Mouse (Mus musculus) embryonic stem cell, embryonic (primary cell): ENCODE measurements around the gene Dnajc1.

Source experiments
- CTCF ChIA-PET, 4 experiments: fragments of 300-600 bp in 2 of 4; fragments of 350-600 bp in 2 of 4; sonication (Branson Sonifier 250); formaldehyde crosslinking; loops; one replicate each; lab custom pipeline; 2022; ENCODE audit warnings: inconsistent platforms in 2 of 4; lab: Charles Lee
- POLR2A ChIA-PET, 4 experiments: fragments of 300-600 bp in 2 of 4; fragments of 350-600 bp in 2 of 4; sonication (Branson Sonifier 250); formaldehyde crosslinking; loops; one replicate each; lab custom pipeline; 2022; ENCODE audit warnings: antibody characterized with exemption in 4 of 4, inconsistent platforms in 1 of 4; lab: Charles Lee

The Dnajc1 gene

DNA sequence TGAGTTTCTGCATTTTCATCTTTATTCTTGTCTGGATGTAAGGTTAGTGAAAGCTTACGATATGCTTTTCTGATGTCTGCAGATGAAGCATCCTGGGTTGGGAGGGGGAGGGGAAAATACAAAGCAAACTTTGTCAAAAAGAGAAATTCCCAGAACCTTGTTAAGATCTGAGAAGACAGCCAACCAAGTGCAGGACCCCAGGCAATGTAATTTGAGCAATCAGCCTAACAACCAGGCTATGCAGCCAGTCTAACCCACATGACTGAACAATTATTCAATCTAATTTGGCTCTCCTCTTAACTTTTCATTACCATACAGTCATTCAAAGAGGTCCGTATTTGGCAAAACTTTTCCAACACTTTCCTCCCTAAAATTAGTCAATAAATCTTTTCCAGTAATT is 75.7 kb downstream of the Dnajc1 start:
- POLR2A ChIA-PET = no interaction called here
- CTCF ChIA-PET = no interaction called here

DNA sequence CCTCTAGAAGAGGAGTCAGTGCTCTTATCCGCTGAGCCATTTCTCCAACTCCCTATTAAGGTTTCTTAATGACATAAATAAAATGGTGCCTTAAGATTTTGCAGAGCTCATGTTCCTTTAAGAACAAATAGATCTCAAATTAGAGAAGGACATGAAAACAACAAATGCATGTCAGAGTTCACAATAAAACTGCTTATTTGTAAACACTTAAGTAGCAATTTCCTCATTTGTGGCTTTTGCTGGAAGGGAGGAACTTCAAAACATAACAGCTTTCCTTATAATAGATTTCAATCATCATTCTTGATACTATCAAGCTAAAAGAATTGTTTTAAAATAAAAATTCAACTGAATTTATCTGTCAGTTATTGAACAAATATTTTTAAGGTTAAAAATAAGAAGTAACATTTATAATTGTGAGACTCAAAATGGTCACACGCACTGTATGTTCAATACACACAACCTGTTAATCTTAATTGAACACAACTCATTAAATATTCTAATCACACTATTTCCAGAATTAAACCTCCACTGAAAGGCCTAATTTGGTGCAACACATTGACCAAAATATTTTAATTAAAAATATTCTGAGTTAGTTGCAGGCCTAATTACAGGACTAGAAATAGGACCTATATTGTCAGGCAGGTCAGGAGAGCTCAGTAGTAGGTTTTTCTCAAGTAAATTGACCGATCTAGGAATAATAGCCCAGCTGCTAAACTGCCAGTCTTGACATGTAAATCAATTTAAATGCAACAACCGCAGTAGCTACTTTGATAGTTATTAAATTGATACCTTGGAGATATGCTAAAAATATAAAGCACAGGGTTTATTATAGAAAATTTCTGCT is 82.1 kb downstream of the Dnajc1 start:
- ChIA-PET CTCF (no interaction called here), POLR2A (no interaction called here)

DNA sequence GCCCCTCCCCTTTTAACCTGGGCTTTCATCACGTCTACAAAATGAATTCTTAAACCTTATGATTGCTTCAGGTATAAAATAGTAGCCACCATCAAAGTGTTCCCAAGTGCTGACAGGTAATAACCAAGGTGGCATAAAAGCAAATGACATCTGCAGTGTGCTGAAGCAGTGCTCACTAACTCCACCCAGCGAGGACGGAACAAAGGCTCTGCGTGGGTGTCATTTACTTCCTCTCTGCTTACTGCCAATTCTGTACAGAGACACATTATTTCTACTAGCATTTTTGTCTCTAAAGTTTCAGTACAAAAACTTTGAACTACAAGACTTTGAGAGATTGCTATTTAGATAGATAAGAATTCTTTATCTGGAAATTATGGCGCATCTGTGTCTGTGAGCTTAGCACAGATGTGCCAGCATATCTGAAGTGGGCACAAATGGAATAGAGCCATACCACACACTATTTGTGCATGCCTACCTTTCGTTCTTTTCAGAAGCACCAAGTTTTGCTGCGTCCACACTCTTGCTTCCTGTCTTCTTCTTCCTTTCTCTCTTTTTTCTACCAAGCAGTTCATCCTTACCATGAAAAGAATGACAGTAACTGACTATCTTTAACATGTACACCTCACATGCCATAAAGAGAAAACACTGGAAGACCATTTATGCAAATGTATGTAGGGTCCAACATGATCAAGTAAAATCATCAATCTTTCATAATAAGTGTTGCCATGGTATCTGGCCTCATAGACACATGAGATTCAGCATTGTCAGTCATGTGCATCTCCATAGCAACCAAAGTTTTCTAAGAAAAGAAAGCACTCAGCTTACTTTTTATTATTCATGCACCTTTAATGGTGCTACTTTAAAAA is 85.0 kb downstream of the Dnajc1 start:
- ChIA-PET CTCF (no interaction called here), POLR2A (interaction anchor here in 1 of 4 experiments (0.5 kb wide), 1 partner anchor 10 kb away, joined by 4 read pairs; no protein-coding TSS in a partner anchor)

DNA sequence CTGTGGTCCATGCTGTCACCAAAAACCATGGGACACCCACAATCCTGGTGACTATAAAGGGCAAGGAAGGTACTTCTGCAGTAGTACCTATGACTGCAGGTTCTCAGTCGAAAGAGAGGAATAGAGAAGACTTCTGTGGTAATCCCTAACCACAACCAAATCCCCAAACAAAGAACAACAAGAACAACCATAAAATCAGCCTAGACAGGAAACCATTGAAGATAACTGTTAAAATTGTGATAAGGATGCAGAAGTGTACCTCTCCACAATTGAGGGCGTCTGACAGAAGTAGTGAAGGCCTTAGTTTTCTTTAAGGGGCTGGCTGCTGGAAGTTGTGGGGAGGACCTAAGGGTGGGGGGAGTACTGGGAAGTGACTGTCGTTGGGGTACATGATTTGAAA is 91.7 kb downstream of the Dnajc1 start:
- POLR2A ChIA-PET = no interaction called here
- CTCF ChIA-PET = no interaction called here

DNA sequence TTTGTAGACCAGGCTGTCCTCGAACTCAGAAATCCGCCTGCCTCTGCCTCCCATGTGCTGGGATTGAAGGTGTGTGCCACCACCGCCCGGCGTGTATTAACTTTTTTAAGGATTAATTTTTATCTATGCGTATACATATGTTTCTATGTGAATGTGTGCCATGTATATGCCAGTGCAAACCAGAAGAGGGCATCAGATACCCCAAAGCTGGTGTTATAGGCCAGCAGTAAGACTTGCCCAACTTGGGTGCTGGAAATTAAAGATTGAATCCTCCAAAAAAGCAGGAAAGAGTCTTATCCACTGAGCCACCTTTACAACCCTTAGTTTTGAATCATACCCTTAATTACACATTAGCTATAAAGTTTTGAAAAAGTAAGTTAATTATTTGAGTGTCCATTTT is 107.5 kb downstream of the Dnajc1 start:
- ChIA-PET CTCF (no interaction called here), POLR2A (interaction anchor here in 1 of 4 experiments (0.7 kb wide), 1 partner anchor 262 kb away, joined by 3 read pairs; no protein-coding TSS in a partner anchor)

DNA sequence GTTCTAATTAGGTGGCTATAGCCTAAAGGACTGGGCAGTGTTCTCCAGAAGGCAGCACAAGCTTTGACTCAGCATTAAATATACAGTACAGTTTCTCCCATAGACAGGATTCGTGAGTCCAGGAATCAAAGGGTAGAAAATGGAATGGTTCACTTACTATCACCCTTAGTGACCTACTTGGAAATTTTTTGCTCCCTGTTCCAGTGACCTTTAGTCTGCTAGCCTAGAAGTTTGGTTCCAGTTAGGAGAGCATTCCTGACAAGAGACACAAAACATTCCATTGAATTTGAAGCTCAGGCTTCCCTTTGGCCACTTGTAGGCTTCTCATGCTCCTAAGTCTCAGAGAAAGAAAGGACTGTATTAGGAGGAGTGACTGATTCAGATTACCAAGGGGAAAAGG is 126.9 kb downstream of the Dnajc1 start:
- POLR2A ChIA-PET = no interaction called here

DNA sequence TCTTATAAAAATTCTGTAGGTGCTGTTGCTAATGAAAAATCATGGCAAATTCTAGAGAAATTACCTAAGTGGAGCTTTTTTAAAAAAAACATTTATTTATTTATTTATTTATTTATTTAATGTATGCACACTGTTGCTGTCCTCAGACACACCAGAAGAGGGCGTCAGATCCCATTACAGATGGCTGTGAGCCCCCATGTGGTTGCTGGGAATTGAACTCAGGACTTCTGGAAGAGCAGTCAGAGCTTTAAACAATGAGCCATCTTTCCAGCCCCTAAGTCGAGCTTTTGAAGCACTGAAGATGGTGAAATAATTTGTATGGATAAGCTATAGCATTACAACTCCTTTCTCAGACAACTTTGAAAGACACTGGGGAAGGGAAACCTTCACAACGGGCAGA is 128.1 kb downstream of the Dnajc1 start:
- POLR2A ChIA-PET = interaction anchor here in 1 of 4 experiments (0.7 kb wide), 1 partner anchor 428 kb away, joined by 3 read pairs; no protein-coding TSS in a partner anchor
- CTCF ChIA-PET = interaction anchor here in 1 of 4 experiments (0.6 kb wide), 1 partner anchor 1455 kb away, joined by 3 read pairs; no protein-coding TSS in a partner anchor

More for the DNA sequence above, 126.9 kb downstream of the Dnajc1 start:
- CTCF ChIA-PET = no interaction called here

DNA sequence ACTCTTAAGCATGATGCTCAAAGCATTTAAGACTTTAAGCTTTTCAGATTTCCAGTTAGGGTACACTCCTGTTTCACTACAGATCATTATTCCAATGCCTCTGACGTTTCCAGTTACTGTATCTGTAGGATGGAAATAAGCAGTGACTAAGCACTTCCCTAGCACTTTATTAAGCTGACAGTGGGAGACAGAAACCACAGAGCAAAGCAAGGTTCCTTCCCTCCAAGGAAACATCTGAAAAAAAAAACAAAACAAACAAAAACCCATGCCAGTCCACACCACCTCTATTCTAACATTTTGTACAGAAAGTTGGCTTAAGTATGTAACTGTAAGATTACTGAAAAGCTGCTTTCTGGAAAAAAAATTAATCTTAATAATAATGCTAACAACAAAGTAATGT is 130.3 kb downstream of the Dnajc1 start:
- CTCF ChIA-PET = no interaction called here
- POLR2A ChIA-PET = no interaction called here

DNA sequence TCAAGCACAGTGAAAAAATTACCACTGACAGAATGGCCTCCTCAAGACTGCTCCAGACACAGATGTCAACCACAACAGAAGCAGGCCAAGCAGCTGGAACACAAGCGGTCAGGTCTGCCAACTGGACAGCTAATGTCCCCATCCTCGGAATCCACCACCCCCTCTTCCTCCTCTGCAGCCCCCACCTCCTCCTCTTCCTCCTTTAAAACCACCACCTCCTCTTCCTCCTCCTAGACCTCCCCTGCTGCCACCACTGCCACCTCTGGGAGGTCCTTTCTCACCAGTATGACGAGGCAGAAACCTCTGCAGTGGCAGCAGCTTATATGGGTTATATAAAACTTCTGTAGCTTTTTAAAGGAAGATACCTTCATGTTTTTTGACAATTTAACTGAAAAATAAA is 143.4 kb downstream of the Dnajc1 start:
- ChIA-PET CTCF (no interaction called here), POLR2A (no interaction called here)

DNA sequence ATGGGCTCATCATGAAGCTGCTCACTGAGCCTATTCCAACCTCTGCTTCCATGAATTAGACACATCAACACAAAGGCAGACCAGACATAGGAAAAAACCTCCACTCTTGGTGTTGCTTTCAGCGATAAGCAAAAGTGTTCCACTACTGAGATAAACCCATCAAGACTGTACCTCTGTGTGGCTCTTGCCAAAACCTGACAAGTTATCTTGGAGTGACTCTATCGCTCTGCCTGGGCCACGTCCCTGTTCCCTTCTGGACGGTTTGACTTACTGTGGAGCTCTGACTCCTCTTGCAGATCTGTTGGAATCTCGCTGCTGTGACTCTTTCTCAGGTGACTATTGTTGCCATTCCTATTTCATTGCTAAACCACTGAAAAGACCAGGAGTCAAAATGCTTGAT is 157.1 kb downstream of the Dnajc1 start:
- CTCF ChIA-PET = interaction anchor here in 1 of 4 experiments (1.4 kb wide), 1 partner anchor 30 kb away, joined by 3 read pairs; no protein-coding TSS in a partner anchor

DNA sequence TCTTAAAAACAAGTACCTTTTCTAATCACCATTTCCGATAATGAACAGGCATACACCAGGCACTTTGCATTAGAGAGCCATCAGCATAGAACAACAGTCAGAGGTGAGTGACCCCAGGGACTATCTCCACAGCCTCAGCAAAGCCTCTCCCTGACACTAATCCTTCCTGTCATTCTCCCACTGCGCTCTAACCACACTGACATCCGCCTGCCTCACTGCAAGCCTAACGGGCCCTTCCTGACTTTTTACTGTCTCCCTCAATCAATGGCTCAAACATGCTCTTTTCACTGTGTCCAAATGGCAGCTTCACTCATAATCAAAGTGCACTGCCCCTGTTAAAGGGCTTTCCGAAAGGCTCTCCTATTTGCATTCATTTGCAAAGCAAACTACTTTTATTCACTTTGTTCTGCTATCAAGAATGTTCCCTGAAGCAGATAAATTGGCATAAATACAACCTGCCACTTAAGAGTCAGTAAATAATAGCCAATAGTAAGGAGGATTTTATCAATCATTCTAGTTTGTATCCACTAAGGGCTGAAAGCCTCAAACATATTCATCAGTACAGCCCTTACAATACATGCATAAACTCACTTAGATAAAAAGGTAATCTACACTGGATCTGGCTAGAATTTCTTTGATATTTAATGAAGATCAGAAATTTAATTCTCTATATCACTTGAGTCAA is 159.6 kb downstream of the Dnajc1 start:
- ChIA-PET POLR2A (no interaction called here), CTCF (no interaction called here)

More for the DNA sequence above, 157.1 kb downstream of the Dnajc1 start:
- POLR2A ChIA-PET = no interaction called here

DNA sequence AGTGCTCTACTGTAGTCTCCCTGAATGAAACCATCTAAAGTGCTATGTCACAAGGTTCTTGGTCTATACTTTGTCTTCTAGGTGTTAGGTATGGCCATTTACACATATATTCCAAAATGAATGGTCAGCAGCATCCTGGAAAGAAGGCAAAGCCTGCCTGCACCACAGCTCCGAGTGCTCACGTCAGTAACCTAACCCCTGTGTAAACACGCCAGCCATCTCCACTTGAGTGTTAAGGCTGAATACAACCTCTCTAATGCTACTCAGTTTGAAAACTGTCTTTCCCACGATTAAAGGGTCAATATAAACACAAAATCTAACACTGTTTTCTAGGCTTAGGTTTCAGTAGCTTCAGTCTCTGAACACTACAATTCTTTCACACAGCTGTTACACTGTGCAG is 161.5 kb downstream of the Dnajc1 start:
- CTCF ChIA-PET = no interaction called here
- POLR2A ChIA-PET = no interaction called here

DNA sequence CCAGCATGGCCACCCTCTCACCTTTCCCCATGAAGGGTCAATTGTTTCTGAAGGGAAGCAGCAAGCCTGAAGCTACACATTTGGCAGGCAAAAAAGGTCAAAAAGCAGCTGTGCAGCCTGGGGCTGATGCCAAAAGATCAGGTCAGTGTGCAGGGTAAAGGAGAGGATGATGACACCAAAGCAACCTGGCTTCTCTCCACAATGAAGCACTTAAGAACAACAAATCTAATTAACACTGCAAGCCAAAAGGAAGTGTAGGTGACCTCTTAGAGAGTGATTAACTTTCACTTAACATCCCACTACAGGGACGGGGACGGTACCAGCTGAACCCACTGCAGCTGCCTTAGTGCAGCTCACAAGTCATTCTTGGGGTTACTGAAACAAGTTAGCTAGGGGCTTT is 163.4 kb downstream of the Dnajc1 start:
- ChIA-PET POLR2A (no interaction called here), CTCF (no interaction called here)

DNA sequence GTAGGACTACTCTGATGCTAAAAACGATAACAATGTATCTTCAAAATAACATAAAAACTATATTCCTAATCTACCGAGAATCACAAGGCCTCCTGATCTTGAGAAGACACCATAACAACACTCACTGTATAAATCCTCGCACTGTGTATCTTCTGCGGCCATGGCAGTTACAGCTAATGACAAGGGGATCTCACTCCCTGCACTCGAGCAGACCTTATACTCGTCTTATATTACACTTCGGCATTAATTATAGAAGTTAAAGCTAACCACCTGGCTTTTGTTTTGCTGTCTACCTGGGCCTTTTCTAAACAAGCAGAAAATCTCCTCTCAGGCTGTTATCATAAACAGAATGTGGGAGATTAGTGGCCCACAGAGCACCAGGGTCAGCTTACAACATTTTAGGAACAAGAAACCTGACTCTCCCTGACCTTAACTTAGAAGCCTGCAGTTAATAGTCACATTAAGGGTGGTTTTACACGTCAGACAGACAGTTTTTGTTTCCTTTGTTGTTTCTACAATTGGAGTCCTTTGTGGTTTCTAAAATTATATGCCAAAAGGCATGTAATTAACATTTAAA is 164.1 kb downstream of the Dnajc1 start:
- ChIA-PET POLR2A (interaction anchor here in 1 of 4 experiments (0.5 kb wide), 1 partner anchor 53 kb away, joined by 3 read pairs; no protein-coding TSS in a partner anchor), CTCF (interaction anchor here in 1 of 4 experiments (0.5 kb wide), 1 partner anchor 75 kb away, joined by 3 read pairs; no protein-coding TSS in a partner anchor)

DNA sequence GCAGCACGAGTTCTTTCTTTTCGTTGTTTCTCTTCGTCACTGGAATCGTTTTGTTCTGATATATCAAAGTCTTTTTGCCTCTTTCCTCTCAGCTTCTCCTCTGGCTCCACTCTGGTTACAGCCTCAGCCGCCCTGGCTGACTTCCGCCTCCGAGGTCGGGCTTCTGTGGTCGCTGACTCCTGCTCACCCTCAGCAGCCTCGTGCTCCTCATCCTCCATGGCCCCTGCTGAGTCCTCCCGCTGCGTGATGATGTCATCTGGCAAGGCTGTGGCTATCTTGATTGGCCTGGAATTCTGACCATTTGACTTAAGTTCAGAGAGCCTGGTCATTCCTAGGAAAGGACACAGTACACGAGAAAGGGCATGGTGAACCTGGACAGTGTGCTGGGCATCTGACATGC is 173.1 kb downstream of the Dnajc1 start:
- ChIA-PET CTCF (interaction anchor here in 2 of 4 experiments (1.1 to 1.2 kb wide), 2 partner anchors 14 to 15 kb away, joined by 3 to 5 read pairs; no protein-coding TSS in a partner anchor), POLR2A (interaction anchor here in 1 of 4 experiments (0.7 to 1.2 kb wide), 2 partner anchors 9 to 22 kb away, joined by 3 to 4 read pairs; no protein-coding TSS in a partner anchor)

DNA sequence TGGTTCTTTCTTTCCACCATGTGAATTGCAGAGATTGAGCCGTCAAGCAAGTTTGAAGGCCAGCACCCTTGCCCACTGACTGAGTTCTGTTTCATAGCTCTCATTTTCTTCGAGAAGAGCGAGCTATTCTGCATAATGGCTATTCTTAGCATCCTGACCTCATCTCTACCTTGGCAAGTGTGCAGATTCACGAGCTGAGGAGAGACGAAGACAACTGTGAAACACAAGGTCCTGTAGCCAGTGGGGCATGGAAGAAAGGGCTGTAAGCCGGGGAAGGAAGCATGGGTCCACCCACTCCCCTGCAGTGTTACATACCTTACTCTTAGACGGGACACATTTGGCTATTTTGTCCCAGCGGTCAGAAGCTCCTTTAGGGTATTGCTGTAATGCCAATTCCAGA is 173.5 kb downstream of the Dnajc1 start:
- ChIA-PET POLR2A (interaction anchor here in 1 of 4 experiments (0.7 to 1.2 kb wide), 2 partner anchors 9 to 21 kb away, joined by 3 to 4 read pairs; no protein-coding TSS in a partner anchor), CTCF (interaction anchor here in 1 of 4 experiments (1.2 kb wide), 1 partner anchor 14 kb away, joined by 3 read pairs; no protein-coding TSS in a partner anchor)

DNA sequence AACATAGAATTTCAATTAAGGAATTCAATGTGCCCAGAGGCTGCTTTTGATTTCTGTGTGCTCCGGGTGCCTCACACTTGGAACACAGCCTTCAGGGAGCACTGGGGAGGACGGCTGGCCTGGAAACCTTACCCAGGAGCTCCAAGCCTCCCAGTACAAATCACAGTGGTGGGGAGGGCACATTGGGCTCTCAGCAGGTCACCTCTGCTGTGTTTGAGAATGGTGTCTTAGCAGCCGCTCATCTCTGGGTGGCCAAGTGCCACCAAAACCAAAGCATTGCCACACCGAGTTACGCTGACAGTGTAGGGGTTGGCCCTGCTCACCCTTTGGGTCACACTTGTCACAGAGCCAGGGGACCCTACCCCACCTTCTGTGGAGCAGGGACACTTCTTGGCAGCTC is 174.1 kb downstream of the Dnajc1 start:
- POLR2A ChIA-PET = interaction anchor here in 1 of 4 experiments (1.0 kb wide), 1 partner anchor 40 kb away, joined by 3 read pairs; no protein-coding TSS in a partner anchor
- CTCF ChIA-PET = no interaction called here

DNA sequence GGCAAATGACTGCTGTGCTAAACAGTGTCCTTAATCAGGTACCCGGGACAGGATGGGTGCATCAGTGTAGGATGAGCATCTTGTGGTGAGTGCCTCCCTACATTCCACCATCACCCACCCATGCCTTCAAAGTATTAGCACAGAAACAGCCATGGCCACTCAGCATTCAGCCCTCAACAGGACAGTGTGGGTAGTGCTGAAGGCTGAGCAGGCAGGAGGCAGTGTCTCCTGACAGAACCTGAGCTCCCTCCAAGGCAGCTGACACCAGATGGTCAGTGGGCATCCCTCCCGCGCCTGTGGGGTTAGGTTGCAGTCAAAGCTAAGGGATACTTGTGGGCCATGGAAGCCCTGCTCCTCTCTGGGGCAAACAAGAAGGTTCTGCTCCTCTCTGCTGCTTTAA is 174.8 kb downstream of the Dnajc1 start:
- ChIA-PET POLR2A (interaction anchor here in 2 of 4 experiments (0.6 to 1.0 kb wide), 2 partner anchors 40 to 476 kb away, joined by 3 read pairs; partner anchors contain the start of gene Spag6 (in 1 of the 2)), CTCF (no interaction called here)
